Mouse (Mus musculus) embryonic facial prominence, embryonic 11.5 days (tissue): ENCODE data around the gene Fkbp10. TPM values are rescaled to one million over a fixed set of nuclear protein-coding genes. Genes with fewer than 3 reads are reported as not detected.

Experiments used
- ATAC-seq: fragments of 200-750 bp; cut with Nextera tagmentation; replicated peaks from 2 replicates; pipeline ENCODE4 v1.8.0; 2017; ENCODE audit warnings: low read depth; ENCODE audit not compliant: insufficient number of reproducible peaks, low FRiP score, low TSS enrichment
- DNase-seq: peaks from one replicate; pipeline ENCODE4 v3.0.0-alpha.2; 2015; ENCODE audit warnings: low spot score
- H3K27ac ChIP-seq: fragments of 300-500 bp; sonication (generic); replicated peaks from 2 replicates; pipeline ENCODE4 v1.5.1; 2014; ENCODE audit warnings: mild to moderate bottlenecking, low read depth, low read length, control low read depth
- H3K27me3 ChIP-seq: fragments of 300-500 bp; sonication (generic); 2 replicates; pipeline ENCODE4 v1.6.1; 2014; ENCODE audit warnings: mild to moderate bottlenecking, low read length, moderate library complexity, mixed read lengths; ENCODE audit not compliant: control insufficient read depth, insufficient read depth
- H3K36me3 ChIP-seq: fragments of 300-500 bp; sonication (generic); replicated peaks from 2 replicates; pipeline ENCODE4 v1.6.1; 2014; ENCODE audit warnings: low read depth, mild to moderate bottlenecking, low read length, moderate library complexity, mixed read lengths; ENCODE audit not compliant: control insufficient read depth, insufficient read depth
- H3K4me1 ChIP-seq: fragments of 300-500 bp; sonication (generic); 2 replicates; pipeline ENCODE4 v1.6.1; 2014; ENCODE audit warnings: low read length, mixed read lengths; ENCODE audit not compliant: control insufficient read depth, insufficient read depth
- H3K4me2 ChIP-seq: fragments of 300-500 bp; sonication (generic); 2 replicates; pipeline ENCODE4 v1.6.1; 2014; ENCODE audit warnings: low read depth, mild to moderate bottlenecking, control low read depth, low read length, moderate library complexity
- H3K4me3 ChIP-seq: fragments of 300-500 bp; sonication (generic); 2 replicates; pipeline ENCODE4 v1.5.1; 2014; ENCODE audit warnings: low read depth, low read length, control low read depth
- H3K9ac ChIP-seq: fragments of 300-500 bp; sonication (generic); replicated peaks from 2 replicates; pipeline ENCODE4 v1.6.1; 2014; ENCODE audit warnings: mild to moderate bottlenecking, control low read depth, low read length
- H3K9me3 ChIP-seq: fragments of 300-500 bp; sonication (generic); replicated peaks from 2 replicates; pipeline ENCODE4 v1.6.1; 2016; ENCODE audit warnings: mild to moderate bottlenecking, low read length, inconsistent platforms, mixed read lengths; ENCODE audit not compliant: control insufficient read depth
- WGBS: fragments of 180-500 bp; shearing (Covaris S2); extraction: QIAGEN DNeasy Blood & Tissue Kit; methylation state at CpG from one replicate; pipeline ENCODE4 v1.1.7; 2014; 5-methylcytosine and 5-hydroxymethylcytosine counted together
- polyA plus RNA-seq: library from polyadenylated mRNA; unstranded; fragments of >200 nt; fragmentation: Nextera tagmentation; extraction: Ambion mirVana; gene quantifications from 2 replicates; pipeline ENCODE4 v1.2.1, GENCODE M21; 2014

Gene Fkbp10
- polyA plus RNA-seq, 1 experiment from 2014 or later = 60.0 TPM

- no peaks in the 10 kb centered on the region for H3K4me1 ChIP-seq
- H3K4me2 ChIP-seq = no peak overlapping the region
- H3K36me3 ChIP-seq = no peaks in the 10 kb centered on the region; the same call in none of the 2 replicates
- ATAC-seq (no peak), DNase-seq (no peak)
- no peaks in the 10 kb centered on the region for H3K9me3 ChIP-seq
- H3K4me3 ChIP-seq = no peak overlapping the region
- no peak overlapping the region for H3K27ac ChIP-seq
- no peaks in the 10 kb centered on the region for H3K27me3 ChIP-seq
- 90% methylated on average over 7 of the region's 7 CpGs for WGBS
- no peak overlapping the region for H3K9ac ChIP-seq
These were observed 8.3 kb downstream of the Fkbp10 start for GRCm38 (mm10) chr11:100423836-100424235.

GRCm38 (mm10) chr11:100425851-100426250 is 10.4 kb downstream of the Fkbp10 start:
- H3K27ac ChIP-seq = no peak overlapping the region

GRCm38 (mm10) chr11:100426820-100427219 is 11.3 kb downstream of the Fkbp10 start:
- 90% methylated on average over 3 of the region's 3 CpGs for WGBS
- DNase-seq (no peak), ATAC-seq (no peak)
- H3K27me3 ChIP-seq = no peaks in the 10 kb centered on the region
- H3K4me2 ChIP-seq = no peak overlapping the region
- H3K27ac ChIP-seq = no peak overlapping the region
- no peaks in the 10 kb centered on the region; the same call in none of the 2 replicates for H3K36me3 ChIP-seq
- H3K9me3 ChIP-seq = no peaks in the 10 kb centered on the region
- no peak overlapping the region for H3K4me3 ChIP-seq
- H3K4me1 ChIP-seq = no peaks in the 10 kb centered on the region
- H3K9ac ChIP-seq = no peak overlapping the region

More at GRCm38 (mm10) chr11:100425851-100426250, 10.4 kb downstream of the Fkbp10 start:
- Histone ChIP-seq H3K4me2 (no peak overlapping the region), H3K36me3 (no peaks in the 10 kb centered on the region; the same call in none of the 2 replicates), H3K27me3 (no peaks in the 10 kb centered on the region), H3K9ac (no peak overlapping the region; the same call in 1 of the 2 replicates), H3K4me1 (no peaks in the 10 kb centered on the region), H3K9me3 (no peaks in the 10 kb centered on the region), H3K4me3 (no peak overlapping the region)
- DNase-seq (peak; percentile 55), ATAC-seq (no peak)
- WGBS = 24% methylated on average over 7 of the region's 7 CpGs

GRCm38 (mm10) chr11:100428612-100429199 is 13.2 kb downstream of the Fkbp10 start:
- Histone ChIP-seq H3K9me3 (no peaks in the 10 kb centered on the region), H3K9ac (no peak overlapping the region), H3K36me3 (no peaks in the 10 kb centered on the region; the same call in none of the 2 replicates), H3K4me3 (no peak overlapping the region), H3K4me1 (no peaks in the 10 kb centered on the region), H3K27ac (no peak overlapping the region), H3K27me3 (no peaks in the 10 kb centered on the region), H3K4me2 (no peak overlapping the region)
- ATAC-seq (no peak), DNase-seq (no peak)
- WGBS = 82% methylated on average over 9 of the region's 9 CpGs

GRCm38 (mm10) chr11:100430052-100430451 is 14.6 kb downstream of the Fkbp10 start:
- Histone ChIP-seq H3K27me3 (no peaks in the 10 kb centered on the region), H3K4me1 (no peaks in the 10 kb centered on the region), H3K4me2 (no peak overlapping the region), H3K4me3 (no peak overlapping the region), H3K9ac (no peak overlapping the region), H3K9me3 (no peaks in the 10 kb centered on the region), H3K27ac (no peak overlapping the region), H3K36me3 (no peaks in the 10 kb centered on the region; the same call in none of the 2 replicates)
- no peak for DNase-seq
- no peak for ATAC-seq
- WGBS = 95% methylated on average over 7 of the region's 7 CpGs

- H3K9ac ChIP-seq = no peak overlapping the region
- H3K27me3 ChIP-seq = no peaks in the 10 kb centered on the region
- no peak overlapping the region for H3K4me3 ChIP-seq
- no peak for DNase-seq
- H3K36me3 ChIP-seq = no peaks in the 10 kb centered on the region; the same call in none of the 2 replicates
- no peaks in the 10 kb centered on the region for H3K4me1 ChIP-seq
- H3K27ac ChIP-seq = no peak overlapping the region
- no peaks in the 10 kb centered on the region for H3K9me3 ChIP-seq
- WGBS = 89% methylated on average over 5 of the region's 5 CpGs
- H3K4me2 ChIP-seq = no peak overlapping the region
- ATAC-seq = no peak
These were observed 16.5 kb downstream of the Fkbp10 start for GRCm38 (mm10) chr11:100432002-100432401.

GRCm38 (mm10) chr11:100435678-100436246 is 20.3 kb downstream of the Fkbp10 start:
- Histone ChIP-seq H3K27me3 (no peaks in the 10 kb centered on the region), H3K9me3 (no peaks in the 10 kb centered on the region), H3K4me2 (no peak overlapping the region), H3K9ac (no peak overlapping the region), H3K36me3 (no peaks in the 10 kb centered on the region; the same call in 1 of the 2 replicates), H3K4me3 (no peak overlapping the region), H3K4me1 (no peaks in the 10 kb centered on the region), H3K27ac (no peak overlapping the region)
- DNase-seq = no peak
- ATAC-seq = no peak
- 76% methylated on average over 9 of the region's 9 CpGs for WGBS

GRCm38 (mm10) chr11:100437901-100438300 is 22.4 kb downstream of the Fkbp10 start:
- no peaks in the 10 kb centered on the region for H3K27me3 ChIP-seq
- no peak overlapping the region for H3K4me3 ChIP-seq
- no peaks in the 10 kb centered on the region for H3K9me3 ChIP-seq
- H3K4me2 ChIP-seq = no peak overlapping the region
- DNase-seq (no peak), ATAC-seq (no peak)
- H3K36me3 ChIP-seq = no peaks in the 10 kb centered on the region; the same call in 1 of the 2 replicates
- no peak overlapping the region for H3K9ac ChIP-seq
- 75% methylated on average over 1 of the region's 1 CpGs for WGBS
- no peaks in the 10 kb centered on the region for H3K4me1 ChIP-seq
- H3K27ac ChIP-seq = no peak overlapping the region
